ENCODE assay signal across 13 mouse cellular contexts in the genomic region with DNA sequence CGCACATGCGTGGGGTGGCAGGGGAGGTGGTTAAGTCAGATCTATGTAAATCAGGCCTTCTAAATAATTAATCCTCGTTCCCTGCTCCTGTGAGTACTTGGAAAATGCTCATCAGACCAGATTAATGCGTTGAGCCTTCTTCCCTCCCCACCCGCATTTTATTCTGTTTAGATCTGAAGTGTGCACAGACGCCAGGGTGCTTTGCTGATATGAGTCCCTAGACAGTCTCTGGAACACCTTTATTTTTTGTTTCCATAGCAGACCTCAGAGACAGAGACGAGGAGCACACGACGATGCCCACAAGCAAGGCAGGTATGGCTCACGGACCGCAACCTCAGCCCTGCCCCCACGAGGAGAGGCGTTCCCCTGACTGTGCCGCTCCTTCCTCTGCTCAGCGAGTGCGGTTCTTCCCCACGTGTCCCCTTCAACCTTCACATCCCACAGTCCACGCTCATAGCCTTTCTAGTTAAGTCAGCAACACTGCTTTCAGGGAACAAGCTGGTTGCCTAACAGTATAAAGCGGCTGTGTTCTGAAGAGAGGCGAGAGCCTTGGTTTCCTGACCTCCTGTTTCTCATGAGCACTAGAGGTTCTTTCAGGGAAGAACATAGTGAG. TPM values are rescaled to one million over a fixed set of nuclear protein-coding genes. Genes with fewer than 3 reads are reported as not detected.
DNase-seq lines count a peak whose midpoint lies in the region; ATAC-seq and TF ChIP-seq lines count a peak whose summit lies in the region.
"Had no signal": no experiment of that assay in that cellular context is flagged by ENCODE, and none has a peak within 500 bp of the region (broad histone marks: within the 10 kb centered on the region; RNA-seq: fewer than 3 reads in every experiment).

No protein-coding gene starts in this region.

- no peak for TF ChIP-seq EP300 in lung, postnatal 0 days (IDR thresholded peaks at IDR 0.05)

- peak overlapping the region; percentile 29; the same call in 1 of the 2 replicates for H3K9ac ChIP-seq in forebrain, embryonic 12.5 days
- no peak overlapping the region for H3K9ac ChIP-seq in lung, embryonic 16.5 days (ENCODE audit: low read length)
- no peak overlapping the region for H3K9ac ChIP-seq in lung, postnatal 0 days (replicated peaks; ENCODE audit: low read depth)
- no peak overlapping the region for H3K9ac ChIP-seq in hindbrain, embryonic 14.5 days

- no peak overlapping the region for H3K27ac ChIP-seq in forebrain, embryonic 12.5 days
- H3K27ac ChIP-seq in forebrain, embryonic 10.5 days = no peak overlapping the region
- no peak overlapping the region for H3K27ac ChIP-seq in lung, embryonic 16.5 days (ENCODE audit: low read length)
- no peak overlapping the region for H3K27ac ChIP-seq in lung, postnatal 0 days (ENCODE audit: low read length)
- H3K27ac ChIP-seq in hindbrain, embryonic 14.5 days = no peak overlapping the region

- ATAC-seq in forebrain, embryonic 12.5 days (ENCODE audit: low FRiP score) = no peak
- no peak for ATAC-seq in lung, embryonic 16.5 days (ENCODE audit: low read depth)
- ATAC-seq in lung, postnatal 0 days = no peak
- no peak for ATAC-seq in hindbrain, embryonic 14.5 days (ENCODE audit: low FRiP score)

- WGBS in forebrain, embryonic 12.5 days = 47% methylated on average over 20 of the region's 20 CpGs
- 46% methylated on average over 20 of the region's 20 CpGs for WGBS in forebrain, embryonic 10.5 days
- 34% methylated on average over 20 of the region's 20 CpGs for WGBS in lung, embryonic 16.5 days
- 28% methylated on average over 20 of the region's 20 CpGs for WGBS in lung, postnatal 0 days
- 48% methylated on average over 20 of the region's 20 CpGs for WGBS in hindbrain, embryonic 14.5 days

- H3K9me3 ChIP-seq in forebrain, embryonic 12.5 days = 0 out of 2 replicates have a peak, but pooled peaks cover 3% of the 10 kb centered on the region
- no peaks in the 10 kb centered on the region for H3K9me3 ChIP-seq in forebrain, embryonic 10.5 days
- H3K9me3 ChIP-seq in lung, embryonic 16.5 days (ENCODE audit: control insufficient read depth, low read length) = no peaks in the 10 kb centered on the region
- H3K9me3 ChIP-seq in lung, postnatal 0 days (ENCODE audit: low read length) = no peaks in the 10 kb centered on the region
- no peaks in the 10 kb centered on the region for H3K9me3 ChIP-seq in hindbrain, embryonic 14.5 days (ENCODE audit: control insufficient read depth, low read length)

- no peak overlapping the region for H3K4me3 ChIP-seq in forebrain, embryonic 12.5 days (replicated peaks)
- H3K4me3 ChIP-seq in forebrain, embryonic 10.5 days = no peak overlapping the region
- no peak overlapping the region for H3K4me3 ChIP-seq in lung, embryonic 16.5 days (ENCODE audit: low read length)
- H3K4me3 ChIP-seq in lung, postnatal 0 days (ENCODE audit: low read depth, low read length) = no peak overlapping the region
- H3K4me3 ChIP-seq in hindbrain, embryonic 14.5 days (replicated peaks; ENCODE audit: low read length) = no peak overlapping the region

- TF ChIP-seq CTCF in lung, postnatal 0 days (IDR thresholded peaks at IDR 0.05) = no peak

- H3K4me1 ChIP-seq in forebrain, embryonic 12.5 days = peaks cover 7% of the 10 kb centered on the region; the same call in 1 of the 2 replicates
- H3K4me1 ChIP-seq in forebrain, embryonic 10.5 days = peaks cover 12% of the 10 kb centered on the region
- peaks cover 3% of the 10 kb centered on the region; the same call in 1 of the 2 replicates for H3K4me1 ChIP-seq in lung, embryonic 16.5 days (replicated peaks; ENCODE audit: control insufficient read depth, insufficient read depth, low read length)
- H3K4me1 ChIP-seq in lung, postnatal 0 days (ENCODE audit: insufficient read depth, low read depth, low read length) = no peaks in the 10 kb centered on the region
- no peaks in the 10 kb centered on the region for H3K4me1 ChIP-seq in hindbrain, embryonic 14.5 days (replicated peaks; ENCODE audit: control insufficient read depth, insufficient read depth, low read length)

- no peaks in the 10 kb centered on the region for H3K36me3 ChIP-seq in forebrain, embryonic 12.5 days (replicated peaks)
- H3K36me3 ChIP-seq in forebrain, embryonic 10.5 days (replicated peaks) = no peaks in the 10 kb centered on the region
- no peaks in the 10 kb centered on the region for H3K36me3 ChIP-seq in lung, embryonic 16.5 days (ENCODE audit: control insufficient read depth, insufficient read depth, low read length)
- H3K36me3 ChIP-seq in lung, postnatal 0 days (ENCODE audit: insufficient read depth, low read length) = no peaks in the 10 kb centered on the region
- no peaks in the 10 kb centered on the region for H3K36me3 ChIP-seq in hindbrain, embryonic 14.5 days (replicated peaks; ENCODE audit: control insufficient read depth, insufficient read depth)

- peak overlapping the region; percentile 24 for H3K4me2 ChIP-seq in forebrain, embryonic 12.5 days
- H3K4me2 ChIP-seq in lung, embryonic 16.5 days (ENCODE audit: low read depth, low read length) = 0 out of 2 replicates have a peak overlapping the region, but pooled peaks have one; percentile 17
- no peak overlapping the region for H3K4me2 ChIP-seq in lung, postnatal 0 days (replicated peaks; ENCODE audit: low read depth, low read length)
- peak overlapping the region; percentile 32 for H3K4me2 ChIP-seq in hindbrain, embryonic 14.5 days (replicated peaks)
- H3K4me2 ChIP-seq: liver, embryonic 11.5 days had no signal

- H3K27me3 ChIP-seq in forebrain, embryonic 12.5 days = peaks cover 17% of the 10 kb centered on the region; the same call in 1 of the 2 replicates
- peaks cover 24% of the 10 kb centered on the region for H3K27me3 ChIP-seq in forebrain, embryonic 10.5 days (ENCODE audit: poor library complexity, severe bottlenecking)
- no peaks in the 10 kb centered on the region for H3K27me3 ChIP-seq in lung, embryonic 16.5 days (ENCODE audit: control insufficient read depth, insufficient read depth, low read depth, low read length)
- no peaks in the 10 kb centered on the region for H3K27me3 ChIP-seq in lung, postnatal 0 days (replicated peaks; ENCODE audit: insufficient read depth, low read length)
- H3K27me3 ChIP-seq in hindbrain, embryonic 14.5 days (ENCODE audit: control insufficient read depth, insufficient read depth, low read length) = no peaks in the 10 kb centered on the region

- no peak for DNase-seq in forebrain, embryonic 10.5 days (ENCODE audit: extremely low spot score, low spot score)
- DNase-seq in lung, postnatal 0 days (ENCODE audit: low spot score) = no peak
- DNase-seq in hindbrain, embryonic 14.5 days (ENCODE audit: low spot score) = no peak
- DNase-seq in retina, postnatal 1 day = peak; percentile 27
- DNase-seq in MN1 (ENCODE audit: low spot score) = no peak
- no peak for DNase-seq in ovary, postnatal 36 days (ENCODE audit: low spot score)
- DNase-seq: adrenal gland, adult 8-10 months; kidney, adult 8-10 months had no signal

RNA-seq across cellular contexts. Expression of a gene that starts 14.5 kb away (rescaled TPM):
- 0.13 TPM in 1 of 2 replicates, not detected in the other for polyA plus RNA-seq in forebrain, embryonic 12.5 days (2016; fragmentation: Nextera tagmentation; extraction: Ambion mirVana)
- polyA plus RNA-seq in forebrain, embryonic 10.5 days (2016; fragmentation: Nextera tagmentation; extraction: Ambion mirVana) = 0.09 TPM in 1 of 2 replicates, not detected in the other
- not detected in 2 replicates for polyA plus RNA-seq in lung, embryonic 16.5 days (2015; fragmentation: Nextera tagmentation; extraction: Ambion mirVana)
- 0.06 TPM in 1 of 2 replicates, not detected in the other for polyA plus RNA-seq in lung, postnatal 0 days (2015; fragmentation: Nextera tagmentation; extraction: Ambion mirVana)
- 0.23 and 0.24 TPM in 2 replicates for polyA plus RNA-seq in hindbrain, embryonic 14.5 days (2014; fragmentation: Nextera tagmentation; extraction: Ambion mirVana)
- polyA plus RNA-seq: liver, embryonic 11.5 days; neural tube, embryonic 11.5 days; stomach, embryonic 14.5 days had no signal

RNA-seq across cellular contexts. Expression of a gene that starts 42.8 kb away (rescaled TPM):
- 1.8 and 2.3 TPM in 2 replicates for polyA plus RNA-seq in forebrain, embryonic 12.5 days (2016; fragmentation: Nextera tagmentation; extraction: Ambion mirVana)
- 1.1 and 1.2 TPM in 2 replicates for polyA plus RNA-seq in forebrain, embryonic 10.5 days (2016; fragmentation: Nextera tagmentation; extraction: Ambion mirVana)
- polyA plus RNA-seq in lung, embryonic 16.5 days (2015; fragmentation: Nextera tagmentation; extraction: Ambion mirVana) = 1.2 and 1.3 TPM in 2 replicates
- polyA plus RNA-seq in lung, postnatal 0 days (2015; fragmentation: Nextera tagmentation; extraction: Ambion mirVana) = 0.70 and 0.86 TPM in 2 replicates
- 2.1 and 2.3 TPM in 2 replicates for polyA plus RNA-seq in hindbrain, embryonic 14.5 days (2014; fragmentation: Nextera tagmentation; extraction: Ambion mirVana)
